Mouse (Mus musculus) liver, embryonic 11.5 days (tissue): Measurements from ENCODE around the gene Acss3. TPM values are rescaled to one million over a fixed set of nuclear protein-coding genes. Genes with fewer than 3 reads are reported as not detected.

Experiments used
- ATAC-seq: fragments of 200-750 bp; cut with Nextera tagmentation; replicated peaks from 2 replicates; pipeline ENCODE4 v1.8.0; 2017; ENCODE audit warnings: moderate number of reproducible peaks, mild to moderate bottlenecking, moderate TSS enrichment, moderate library complexity; ENCODE audit not compliant: low FRiP score
- DNase-seq: peaks from one replicate; pipeline ENCODE4 v3.0.0-alpha.2; 2017; ENCODE audit warnings: low spot score
- H3K27ac ChIP-seq: fragments of 300-500 bp; sonication (generic); 2 replicates; pipeline ENCODE4 v1.5.1; 2014; ENCODE audit warnings: mild to moderate bottlenecking, low read depth, low read length, control low read depth
- H3K27me3 ChIP-seq: fragments of 300-500 bp; sonication (generic); replicated peaks from 2 replicates; pipeline ENCODE4 v1.6.1; 2014; ENCODE audit warnings: low read length, mixed read lengths; ENCODE audit not compliant: control insufficient read depth, insufficient read depth
- H3K36me3 ChIP-seq: fragments of 300-500 bp; sonication (generic); 2 replicates; pipeline ENCODE4 v1.6.1; 2014; ENCODE audit warnings: mild to moderate bottlenecking, low read length, moderate library complexity, mixed read lengths; ENCODE audit not compliant: control insufficient read depth, insufficient read depth
- H3K4me1 ChIP-seq: fragments of 300-500 bp; sonication (generic); replicated peaks from 2 replicates; pipeline ENCODE4 v1.6.1; 2014; ENCODE audit warnings: low read length, mixed read lengths; ENCODE audit not compliant: control insufficient read depth, insufficient read depth
- H3K4me2 ChIP-seq: fragments of 300-500 bp; sonication (generic); 2 replicates; pipeline ENCODE4 v1.6.1; 2014; ENCODE audit warnings: mild to moderate bottlenecking, control low read depth, moderate library complexity
- H3K4me3 ChIP-seq: fragments of 300-500 bp; sonication (generic); 2 replicates; pipeline ENCODE4 v1.5.1; 2014; ENCODE audit warnings: low read depth, low read length, control low read depth
- H3K9ac ChIP-seq: fragments of 300-500 bp; sonication (generic); 2 replicates; pipeline ENCODE4 v1.6.1; 2014; ENCODE audit warnings: low read depth, low read length, control low read depth
- H3K9me3 ChIP-seq: fragments of 300-500 bp; sonication (generic); 2 replicates; pipeline ENCODE4 v1.6.1; 2016; ENCODE audit warnings: low read length, inconsistent platforms, mixed read lengths; ENCODE audit not compliant: control insufficient read depth
- WGBS: fragments of 180-500 bp; shearing (Covaris S2); extraction: QIAGEN DNeasy Blood & Tissue Kit; methylation state at CpG from one replicate; pipeline ENCODE4 v1.1.7; 2014; 5-methylcytosine and 5-hydroxymethylcytosine counted together
- polyA plus RNA-seq: library from polyadenylated mRNA; unstranded; fragments of >200 nt; fragmentation: Nextera tagmentation; extraction: Ambion mirVana; gene quantifications from 2 replicates; pipeline ENCODE4 v1.2.1, GENCODE M21; 2014

Acss3 gene
- polyA plus RNA-seq, 1 experiment from 2014 or later: 0.92 TPM

- H3K9me3 ChIP-seq: no peaks in the 10 kb centered on the region; the same call in 1 of the 2 replicates
- H3K36me3 ChIP-seq: no peaks in the 10 kb centered on the region
- no peak overlapping the region for H3K4me3 ChIP-seq
- no peak overlapping the region for H3K4me2 ChIP-seq
- no peaks in the 10 kb centered on the region for H3K4me1 ChIP-seq
- H3K9ac ChIP-seq: no peak overlapping the region
- 71% methylated on average over 3 of the region's 3 CpGs for WGBS
- no peak overlapping the region for H3K27ac ChIP-seq
- ATAC-seq: no peak
- no peak for DNase-seq
- H3K27me3 ChIP-seq: no peaks in the 10 kb centered on the region
These were observed 198.7 kb downstream of the Acss3 start for GRCm38 (mm10) chr10:106924798-106925197.

GRCm38 (mm10) chr10:106924334-106924733, 199.1 kb downstream of the Acss3 start:
- 87% methylated on average over 5 of the region's 5 CpGs for WGBS
- H3K36me3 ChIP-seq: no peaks in the 10 kb centered on the region
- H3K4me2 ChIP-seq: no peak overlapping the region
- H3K9me3 ChIP-seq: no peaks in the 10 kb centered on the region; the same call in 1 of the 2 replicates
- H3K27ac ChIP-seq: no peak overlapping the region
- DNase-seq (no peak), ATAC-seq (no peak)
- no peak overlapping the region for H3K9ac ChIP-seq
- no peak overlapping the region for H3K4me3 ChIP-seq
- no peaks in the 10 kb centered on the region for H3K27me3 ChIP-seq
- H3K4me1 ChIP-seq: no peaks in the 10 kb centered on the region

- Histone ChIP-seq H3K27me3 (no peaks in the 10 kb centered on the region), H3K9me3 (no peaks in the 10 kb centered on the region), H3K27ac (no peak overlapping the region), H3K4me3 (no peak overlapping the region), H3K36me3 (no peaks in the 10 kb centered on the region), H3K4me1 (no peaks in the 10 kb centered on the region), H3K9ac (no peak overlapping the region), H3K4me2 (no peak overlapping the region)
- no peak for ATAC-seq
- DNase-seq: no peak
These were observed 208.6 kb downstream of the Acss3 start for GRCm38 (mm10) chr10:106914822-106915221.

GRCm38 (mm10) chr10:106914275-106914674, 209.2 kb downstream of the Acss3 start:
- DNase-seq (no peak), ATAC-seq (no peak)
- Histone ChIP-seq H3K9ac (no peak overlapping the region), H3K4me2 (no peak overlapping the region), H3K36me3 (no peaks in the 10 kb centered on the region), H3K4me1 (no peaks in the 10 kb centered on the region), H3K27ac (no peak overlapping the region), H3K9me3 (no peaks in the 10 kb centered on the region), H3K27me3 (no peaks in the 10 kb centered on the region), H3K4me3 (no peak overlapping the region)

GRCm38 (mm10) chr10:106913032-106913431, 210.4 kb downstream of the Acss3 start:
- H3K27me3 ChIP-seq: no peaks in the 10 kb centered on the region
- no peak for ATAC-seq
- no peaks in the 10 kb centered on the region for H3K4me1 ChIP-seq
- no peak overlapping the region for H3K4me3 ChIP-seq
- WGBS: 28% methylated on average over 2 of the region's 2 CpGs
- DNase-seq: no peak
- H3K4me2 ChIP-seq: no peak overlapping the region
- H3K9ac ChIP-seq: no peak overlapping the region
- no peaks in the 10 kb centered on the region for H3K36me3 ChIP-seq
- no peaks in the 10 kb centered on the region for H3K9me3 ChIP-seq
- H3K27ac ChIP-seq: no peak overlapping the region

GRCm38 (mm10) chr10:106910108-106910507, 213.4 kb downstream of the Acss3 start:
- Histone ChIP-seq H3K27me3 (no peaks in the 10 kb centered on the region), H3K36me3 (no peaks in the 10 kb centered on the region), H3K4me3 (no peak overlapping the region), H3K27ac (no peak overlapping the region), H3K9ac (no peak overlapping the region), H3K4me1 (no peaks in the 10 kb centered on the region), H3K9me3 (no peaks in the 10 kb centered on the region), H3K4me2 (no peak overlapping the region)
- 76% methylated on average over 3 of the region's 3 CpGs for WGBS
- DNase-seq (no peak), ATAC-seq (no peak)

DNA sequence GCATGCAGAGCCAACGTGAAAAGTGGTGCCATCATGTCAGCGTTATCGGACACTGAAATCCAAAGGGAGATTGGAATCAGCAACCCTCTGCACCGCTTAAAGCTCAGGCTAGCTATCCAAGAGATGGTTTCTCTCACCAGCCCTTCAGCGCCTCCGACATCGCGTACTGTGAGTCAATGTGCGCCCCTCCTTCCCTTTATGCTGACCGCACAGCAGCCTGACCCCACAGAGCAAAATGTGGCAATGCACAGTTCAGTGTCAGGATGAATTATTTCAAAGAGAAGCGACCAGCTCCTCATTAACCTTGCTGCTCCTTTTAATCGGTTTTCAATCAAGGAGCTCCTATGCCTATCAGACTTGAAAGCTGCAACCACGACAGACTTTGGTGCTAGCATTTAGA, 227.1 kb downstream of the Acss3 start:
- Histone ChIP-seq H3K4me1 (no peaks in the 10 kb centered on the region), H3K27ac (no peak overlapping the region), H3K4me3 (no peak overlapping the region), H3K9me3 (no peaks in the 10 kb centered on the region), H3K27me3 (no peaks in the 10 kb centered on the region), H3K9ac (no peak overlapping the region), H3K36me3 (no peaks in the 10 kb centered on the region), H3K4me2 (no peak overlapping the region)
- ATAC-seq (no peak), DNase-seq (no peak)
- WGBS: 64% methylated on average over 13 of the region's 13 CpGs

Other genes starting within 250 kb of the Acss3 start
- 1.2 and 1.7 TPM in 2 replicates for gene Lin7a, start 148.0 kb upstream of the Acss3 start, polyA plus RNA-seq